Mouse (Mus musculus): ENCODE results near the gene Kif21a. TPM values are rescaled to one million over a fixed set of nuclear protein-coding genes. Genes with fewer than 3 reads are reported as not detected.

Gene Kif21a
- polyA plus RNA-seq, 1 experiment from 2014 or later, result 72.2 TPM

DNA sequence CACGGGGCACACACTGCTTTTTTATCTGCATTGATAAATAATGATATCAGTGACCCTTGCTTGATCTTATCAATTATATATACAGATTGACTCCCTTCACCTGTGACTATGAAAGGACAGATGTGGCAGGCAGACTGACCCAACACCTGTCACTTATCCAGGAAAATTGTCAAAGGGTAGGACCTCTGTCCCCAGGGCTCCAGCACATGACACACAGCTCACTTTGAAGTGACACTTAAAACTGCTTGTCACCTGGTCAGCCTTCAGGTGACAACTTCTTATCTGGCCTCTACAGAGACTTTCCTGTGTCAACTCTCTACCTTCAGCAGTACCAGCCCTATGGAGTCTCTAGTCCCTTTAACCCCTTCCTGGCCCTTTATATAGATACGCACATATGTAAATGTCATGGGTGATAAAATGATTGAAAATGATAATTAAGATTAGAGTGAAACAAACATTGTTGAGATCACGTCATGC lies 7.2 kb upstream of the Kif21a start:
- Histone ChIP-seq H3K4me2 (ENCODE audit: low read length) (no peak overlapping the region), H3K36me3 (ENCODE audit: control insufficient read depth, insufficient read depth, low read length) (no peaks in the 10 kb centered on the region), H3K9ac (replicated peaks; ENCODE audit: low read length) (no peak overlapping the region), H3K9me3 (ENCODE audit: control insufficient read depth, low read length) (peaks cover 3% of the 10 kb centered on the region; the same call in 1 of the 2 replicates), H3K4me1 (ENCODE audit: control insufficient read depth, insufficient read depth, low read length) (peaks cover 11% of the 10 kb centered on the region), H3K4me3 (replicated peaks; ENCODE audit: low read depth, low read length) (no peak overlapping the region), H3K27ac (replicated peaks; ENCODE audit: low read depth, low read length) (0 out of 2 replicates have a peak overlapping the region, but pooled peaks have one; percentile 8), H3K27me3 (ENCODE audit: control insufficient read depth, insufficient read depth, low read length) (no peaks in the 10 kb centered on the region)
- ATAC-seq (ENCODE audit: low FRiP score, low TSS enrichment) (no peak), DNase-seq (no peak)
- 52% methylated on average over 3 of the region's 3 CpGs for WGBS

DNA sequence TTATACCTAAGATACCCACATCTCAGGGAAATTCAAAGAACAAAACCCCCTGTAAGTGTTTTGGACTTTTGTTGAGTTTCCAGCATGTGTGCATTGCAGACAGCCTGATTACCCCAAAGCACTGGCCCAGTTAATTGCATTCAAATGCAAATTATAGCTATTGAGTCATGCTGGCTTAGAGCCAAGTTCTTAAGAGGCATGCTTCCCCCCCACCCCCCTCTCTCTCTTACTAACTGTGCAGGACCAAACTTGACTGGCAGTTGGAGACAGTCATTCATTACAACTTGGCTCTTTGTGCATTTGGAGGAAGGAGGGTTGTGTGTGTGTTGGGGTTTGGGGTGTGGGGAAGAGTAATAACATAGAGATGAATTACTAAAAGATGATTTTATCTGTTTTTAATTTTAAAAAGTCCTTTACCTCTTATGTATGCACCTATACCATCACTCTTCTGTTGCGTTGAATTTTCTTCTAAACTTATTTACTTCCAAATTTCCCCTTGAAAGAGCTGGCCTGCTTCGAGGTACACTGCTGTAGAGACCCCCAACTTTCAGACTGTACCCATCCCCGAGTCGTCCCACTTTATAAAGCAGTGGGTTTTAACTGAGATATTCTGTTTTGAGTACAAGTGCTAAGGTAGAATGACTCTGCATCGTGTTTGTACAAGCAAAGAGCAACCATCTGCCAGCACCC lies 6.6 kb upstream of the Kif21a start:
- no peaks in the 10 kb centered on the region for H3K27me3 ChIP-seq (ENCODE audit: control insufficient read depth, insufficient read depth, low read length)
- no peak overlapping the region for H3K4me2 ChIP-seq (ENCODE audit: low read length)
- H3K9me3 ChIP-seq (ENCODE audit: control insufficient read depth, low read length), result peaks cover 3% of the 10 kb centered on the region; the same call in 1 of the 2 replicates
- no peak overlapping the region for H3K4me3 ChIP-seq (replicated peaks; ENCODE audit: low read depth, low read length)
- H3K36me3 ChIP-seq (ENCODE audit: control insufficient read depth, insufficient read depth, low read length), result no peaks in the 10 kb centered on the region
- WGBS, result 21% methylated on average over 5 of the region's 5 CpGs
- peaks cover 11% of the 10 kb centered on the region for H3K4me1 ChIP-seq (ENCODE audit: control insufficient read depth, insufficient read depth, low read length)
- peak; percentile 76 for ATAC-seq (ENCODE audit: low FRiP score, low TSS enrichment)
- DNase-seq, result peak; percentile 92
- no peak overlapping the region for H3K9ac ChIP-seq (replicated peaks; ENCODE audit: low read length)
- H3K27ac ChIP-seq (replicated peaks; ENCODE audit: low read depth, low read length), result 0 out of 2 replicates have a peak overlapping the region, but pooled peaks have one; percentile 8

DNA sequence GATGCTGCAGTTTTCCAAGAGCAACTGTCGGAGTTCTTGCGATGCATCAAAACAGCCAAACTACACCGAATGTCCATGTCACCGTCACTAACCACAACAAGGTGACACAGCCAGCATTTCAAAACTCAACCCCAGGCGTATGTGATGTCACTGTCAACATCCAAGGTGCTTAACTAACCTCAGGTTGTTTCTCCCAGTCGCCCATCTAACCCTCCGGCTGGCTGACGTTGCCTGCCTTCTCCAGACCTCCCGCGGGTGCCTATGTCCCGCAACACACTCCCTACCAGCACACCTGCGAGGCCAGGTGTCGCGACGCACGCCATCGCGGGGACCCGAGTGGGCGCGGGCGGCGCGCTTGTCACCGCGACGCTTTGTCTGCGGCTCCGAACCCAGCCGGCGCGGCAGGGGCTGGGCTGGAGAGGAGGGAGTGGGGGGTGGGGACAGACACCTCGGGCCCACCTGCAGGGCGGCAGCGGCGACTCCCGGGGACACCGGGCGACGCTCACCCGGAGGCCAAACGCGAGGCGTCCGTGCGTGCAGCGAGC lies 725 bp downstream of the Kif21a start:
- Histone ChIP-seq H3K4me3 (replicated peaks; ENCODE audit: low read depth, low read length) (peak overlapping the region; percentile 95), H3K36me3 (ENCODE audit: control insufficient read depth, insufficient read depth, low read length) (no peaks in the 10 kb centered on the region), H3K4me1 (ENCODE audit: control insufficient read depth, insufficient read depth, low read length) (peaks cover 31% of the 10 kb centered on the region), H3K4me2 (ENCODE audit: low read length) (peak overlapping the region; percentile 70), H3K9me3 (ENCODE audit: control insufficient read depth, low read length) (no peaks in the 10 kb centered on the region), H3K27ac (replicated peaks; ENCODE audit: low read depth, low read length) (peak overlapping the region; percentile 100), H3K27me3 (ENCODE audit: control insufficient read depth, insufficient read depth, low read length) (no peaks in the 10 kb centered on the region), H3K9ac (replicated peaks; ENCODE audit: low read length) (peak overlapping the region; percentile 98)
- DNase-seq (peak; percentile 78), ATAC-seq (ENCODE audit: low FRiP score, low TSS enrichment) (peak; percentile 47; the same call in 1 of the 2 replicates)
- WGBS, result under 1% methylated on average over 46 of the region's 47 CpGs

DNA sequence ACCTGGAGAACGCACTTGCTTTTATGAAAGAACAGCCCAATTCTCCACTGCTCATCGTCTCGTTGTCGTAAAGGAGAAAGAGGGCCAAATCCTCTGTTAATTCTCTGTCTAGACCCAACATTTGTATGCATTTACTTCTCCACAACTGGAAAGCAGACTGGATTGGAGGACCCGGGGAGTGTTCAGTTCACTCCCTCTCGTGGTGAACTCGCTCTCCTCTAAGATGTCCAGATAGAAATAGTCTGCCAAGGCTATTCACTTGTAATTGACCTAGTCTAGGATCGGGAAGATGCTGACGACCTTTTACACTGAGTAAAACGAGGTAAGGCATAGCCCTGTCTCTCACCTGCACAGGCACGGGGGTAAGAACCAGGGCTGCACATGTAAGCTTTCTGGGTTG lies 2.1 kb downstream of the Kif21a start:
- Histone ChIP-seq H3K4me2 (ENCODE audit: low read length) (peak overlapping the region; percentile 70), H3K4me3 (replicated peaks; ENCODE audit: low read depth, low read length) (peak overlapping the region; percentile 95), H3K4me1 (ENCODE audit: control insufficient read depth, insufficient read depth, low read length) (peaks cover 31% of the 10 kb centered on the region), H3K36me3 (ENCODE audit: control insufficient read depth, insufficient read depth, low read length) (no peaks in the 10 kb centered on the region), H3K27me3 (ENCODE audit: control insufficient read depth, insufficient read depth, low read length) (no peaks in the 10 kb centered on the region), H3K9me3 (ENCODE audit: control insufficient read depth, low read length) (no peaks in the 10 kb centered on the region), H3K9ac (replicated peaks; ENCODE audit: low read length) (peak overlapping the region; percentile 48), H3K27ac (replicated peaks; ENCODE audit: low read depth, low read length) (0 out of 2 replicates have a peak overlapping the region, but pooled peaks have one; percentile 13)
- ATAC-seq (ENCODE audit: low FRiP score, low TSS enrichment) (no peak), DNase-seq (peak; percentile 60)
- WGBS, result 25% methylated on average over 11 of the region's 11 CpGs

DNA sequence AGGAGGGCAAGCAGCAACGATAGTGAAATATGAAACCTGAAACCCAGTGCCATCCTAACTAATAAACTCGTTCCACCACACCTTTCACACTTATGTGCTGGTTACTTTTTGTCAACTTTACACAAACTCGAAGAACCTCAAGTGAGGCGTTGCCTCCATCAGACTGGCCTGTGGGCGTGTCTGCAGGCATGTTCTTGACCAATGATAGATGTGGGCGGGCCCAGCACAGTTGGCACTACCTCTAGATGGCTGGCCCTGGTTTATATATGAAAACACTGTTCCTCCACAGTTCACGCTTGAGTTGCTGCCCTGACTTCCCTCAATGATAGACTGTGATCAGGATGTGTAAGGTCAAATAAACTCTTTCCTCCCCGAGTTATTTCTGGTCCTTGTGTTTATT lies 3.2 kb downstream of the Kif21a start:
- Histone ChIP-seq H3K27me3 (ENCODE audit: control insufficient read depth, insufficient read depth, low read length) (no peaks in the 10 kb centered on the region), H3K36me3 (ENCODE audit: control insufficient read depth, insufficient read depth, low read length) (no peaks in the 10 kb centered on the region), H3K4me3 (replicated peaks; ENCODE audit: low read depth, low read length) (no peak overlapping the region; the same call in none of the 2 replicates), H3K4me2 (ENCODE audit: low read length) (peak overlapping the region; percentile 70), H3K27ac (replicated peaks; ENCODE audit: low read depth, low read length) (no peak overlapping the region), H3K9ac (replicated peaks; ENCODE audit: low read length) (no peak overlapping the region), H3K9me3 (ENCODE audit: control insufficient read depth, low read length) (no peaks in the 10 kb centered on the region), H3K4me1 (ENCODE audit: control insufficient read depth, insufficient read depth, low read length) (peaks cover 31% of the 10 kb centered on the region)
- no peak for ATAC-seq (ENCODE audit: low FRiP score, low TSS enrichment)
- DNase-seq, result peak; percentile 45
- WGBS, result 67% methylated on average over 8 of the region's 8 CpGs

DNA sequence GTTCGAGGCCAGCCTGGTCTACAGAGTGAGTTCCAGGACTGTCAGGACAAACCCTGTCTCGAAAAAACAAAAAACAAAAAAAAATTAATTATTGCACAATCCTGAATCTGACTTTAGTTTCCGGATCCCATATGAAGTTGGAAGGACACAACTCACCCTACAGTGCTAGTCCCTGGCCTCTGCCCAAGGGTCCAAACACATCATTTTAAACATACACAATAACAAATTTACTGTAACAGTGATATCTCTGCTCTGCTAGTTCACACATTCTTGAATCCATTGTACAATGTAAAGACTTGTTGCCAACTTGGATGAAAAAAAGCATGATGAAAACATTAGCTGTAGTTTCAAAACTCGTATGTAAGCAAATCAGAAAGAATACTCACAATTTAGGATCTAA lies 6.5 kb downstream of the Kif21a start:
- ATAC-seq (ENCODE audit: low FRiP score, low TSS enrichment), result no peak
- H3K36me3 ChIP-seq (ENCODE audit: control insufficient read depth, insufficient read depth, low read length), result no peaks in the 10 kb centered on the region
- no peak overlapping the region for H3K4me2 ChIP-seq (ENCODE audit: low read length)
- H3K27ac ChIP-seq (replicated peaks; ENCODE audit: low read depth, low read length), result no peak overlapping the region
- H3K9me3 ChIP-seq (ENCODE audit: control insufficient read depth, low read length), result no peaks in the 10 kb centered on the region
- no peak for DNase-seq
- no peak overlapping the region for H3K9ac ChIP-seq (replicated peaks; ENCODE audit: low read length)
- no peaks in the 10 kb centered on the region for H3K27me3 ChIP-seq (ENCODE audit: control insufficient read depth, insufficient read depth, low read length)
- H3K4me1 ChIP-seq (ENCODE audit: control insufficient read depth, insufficient read depth, low read length), result peaks cover 27% of the 10 kb centered on the region
- 98% methylated on average over 4 of the region's 4 CpGs for WGBS
- no peak overlapping the region for H3K4me3 ChIP-seq (replicated peaks; ENCODE audit: low read depth, low read length)

DNA sequence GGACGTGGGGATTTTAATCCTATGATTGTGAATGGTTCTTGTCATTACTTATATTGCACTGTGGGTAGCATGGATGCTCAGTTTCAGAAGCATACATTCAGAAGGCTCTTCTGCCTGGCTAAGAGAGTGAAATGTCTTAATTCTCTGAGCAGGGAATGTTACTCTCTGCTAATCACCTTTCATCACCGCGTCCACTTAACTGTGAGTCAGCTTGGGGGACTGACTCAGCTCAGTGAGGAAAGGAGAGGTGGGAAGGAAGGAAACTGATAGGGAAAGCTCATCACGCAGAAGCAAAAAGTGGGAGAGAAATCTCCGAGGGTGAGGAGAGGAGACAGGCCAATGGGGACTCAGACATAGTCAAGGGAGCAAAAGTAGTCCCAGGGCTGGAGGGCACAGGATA lies 10.9 kb downstream of the Kif21a start:
- DNase-seq (no peak), ATAC-seq (ENCODE audit: low FRiP score, low TSS enrichment) (no peak)
- Histone ChIP-seq H3K9ac (replicated peaks; ENCODE audit: low read length) (no peak overlapping the region), H3K4me1 (ENCODE audit: control insufficient read depth, insufficient read depth, low read length) (peaks cover 12% of the 10 kb centered on the region), H3K9me3 (ENCODE audit: control insufficient read depth, low read length) (no peaks in the 10 kb centered on the region), H3K4me2 (ENCODE audit: low read length) (no peak overlapping the region), H3K27ac (replicated peaks; ENCODE audit: low read depth, low read length) (no peak overlapping the region), H3K27me3 (ENCODE audit: control insufficient read depth, insufficient read depth, low read length) (no peaks in the 10 kb centered on the region), H3K36me3 (ENCODE audit: control insufficient read depth, insufficient read depth, low read length) (no peaks in the 10 kb centered on the region), H3K4me3 (replicated peaks; ENCODE audit: low read depth, low read length) (no peak overlapping the region)
- WGBS, result 69% methylated on average over 5 of the region's 5 CpGs

DNA sequence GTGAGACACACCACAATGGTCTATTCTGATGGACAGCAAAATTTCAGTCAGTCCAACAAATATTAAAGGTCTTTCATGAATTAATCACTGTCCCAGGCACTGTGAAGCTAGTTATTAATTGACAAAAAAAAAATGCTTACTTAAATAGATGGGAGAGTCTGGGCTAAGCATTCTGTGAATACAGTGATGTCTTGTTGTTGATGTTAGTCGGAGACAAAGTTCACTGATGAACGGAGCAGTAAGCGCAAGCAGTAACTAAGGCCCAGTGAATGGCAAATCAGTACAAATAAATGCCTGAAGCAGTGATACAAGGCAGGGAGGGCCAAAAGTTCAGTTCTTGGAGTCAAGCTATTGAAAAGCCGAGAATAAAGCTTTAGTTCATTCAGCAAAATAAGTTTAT lies 15.7 kb downstream of the Kif21a start:
- WGBS, result 60% methylated on average over 4 of the region's 4 CpGs
- Histone ChIP-seq H3K4me2 (ENCODE audit: low read length) (no peak overlapping the region), H3K27ac (replicated peaks; ENCODE audit: low read depth, low read length) (no peak overlapping the region), H3K27me3 (ENCODE audit: control insufficient read depth, insufficient read depth, low read length) (no peaks in the 10 kb centered on the region), H3K4me1 (ENCODE audit: control insufficient read depth, insufficient read depth, low read length) (peaks cover 14% of the 10 kb centered on the region), H3K9me3 (ENCODE audit: control insufficient read depth, low read length) (no peaks in the 10 kb centered on the region), H3K36me3 (ENCODE audit: control insufficient read depth, insufficient read depth, low read length) (0 out of 2 replicates have a peak, but pooled peaks cover 3% of the 10 kb centered on the region), H3K9ac (replicated peaks; ENCODE audit: low read length) (no peak overlapping the region), H3K4me3 (replicated peaks; ENCODE audit: low read depth, low read length) (no peak overlapping the region)
- DNase-seq, result no peak
- no peak for ATAC-seq (ENCODE audit: low FRiP score, low TSS enrichment)

DNA sequence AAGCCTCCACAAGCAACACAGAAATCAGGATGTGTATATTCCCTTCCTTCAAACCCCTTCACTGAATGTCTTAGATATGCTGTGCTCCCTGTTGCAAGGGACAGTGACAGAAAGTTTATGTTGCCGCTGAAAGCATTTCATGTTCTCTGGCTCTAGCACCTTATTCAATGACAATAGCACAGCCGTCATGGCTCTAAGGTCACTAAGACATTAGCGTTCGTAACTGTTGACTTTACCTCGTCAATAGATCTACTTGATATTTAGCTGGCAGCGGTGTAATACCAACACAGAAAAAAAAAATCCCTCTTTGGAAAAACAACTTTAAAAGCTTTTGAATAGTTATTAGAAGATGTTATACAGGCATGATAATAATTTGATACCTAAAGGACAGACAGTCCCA lies 16.2 kb downstream of the Kif21a start:
- ATAC-seq (ENCODE audit: low FRiP score, low TSS enrichment) (no peak), DNase-seq (no peak)
- Histone ChIP-seq H3K4me1 (ENCODE audit: control insufficient read depth, insufficient read depth, low read length) (peaks cover 10% of the 10 kb centered on the region; the same call in 1 of the 2 replicates), H3K9ac (replicated peaks; ENCODE audit: low read length) (no peak overlapping the region), H3K27ac (replicated peaks; ENCODE audit: low read depth, low read length) (no peak overlapping the region), H3K9me3 (ENCODE audit: control insufficient read depth, low read length) (no peaks in the 10 kb centered on the region), H3K4me3 (replicated peaks; ENCODE audit: low read depth, low read length) (no peak overlapping the region), H3K36me3 (ENCODE audit: control insufficient read depth, insufficient read depth, low read length) (0 out of 2 replicates have a peak, but pooled peaks cover 3% of the 10 kb centered on the region), H3K4me2 (ENCODE audit: low read length) (no peak overlapping the region), H3K27me3 (ENCODE audit: control insufficient read depth, insufficient read depth, low read length) (no peaks in the 10 kb centered on the region)
- 69% methylated on average over 6 of the region's 6 CpGs for WGBS
